Mouse (Mus musculus): ENCODE measurements around the gene Stag3. TPM values are rescaled to one million over a fixed set of nuclear protein-coding genes. Genes with fewer than 3 reads are reported as not detected.

Gene Stag3
- total RNA-seq (2015) = 11.6 and 14.8 TPM in 2 replicates
- total RNA-seq (2017) = 12.5 and 26.0 TPM in 2 replicates

DNA sequence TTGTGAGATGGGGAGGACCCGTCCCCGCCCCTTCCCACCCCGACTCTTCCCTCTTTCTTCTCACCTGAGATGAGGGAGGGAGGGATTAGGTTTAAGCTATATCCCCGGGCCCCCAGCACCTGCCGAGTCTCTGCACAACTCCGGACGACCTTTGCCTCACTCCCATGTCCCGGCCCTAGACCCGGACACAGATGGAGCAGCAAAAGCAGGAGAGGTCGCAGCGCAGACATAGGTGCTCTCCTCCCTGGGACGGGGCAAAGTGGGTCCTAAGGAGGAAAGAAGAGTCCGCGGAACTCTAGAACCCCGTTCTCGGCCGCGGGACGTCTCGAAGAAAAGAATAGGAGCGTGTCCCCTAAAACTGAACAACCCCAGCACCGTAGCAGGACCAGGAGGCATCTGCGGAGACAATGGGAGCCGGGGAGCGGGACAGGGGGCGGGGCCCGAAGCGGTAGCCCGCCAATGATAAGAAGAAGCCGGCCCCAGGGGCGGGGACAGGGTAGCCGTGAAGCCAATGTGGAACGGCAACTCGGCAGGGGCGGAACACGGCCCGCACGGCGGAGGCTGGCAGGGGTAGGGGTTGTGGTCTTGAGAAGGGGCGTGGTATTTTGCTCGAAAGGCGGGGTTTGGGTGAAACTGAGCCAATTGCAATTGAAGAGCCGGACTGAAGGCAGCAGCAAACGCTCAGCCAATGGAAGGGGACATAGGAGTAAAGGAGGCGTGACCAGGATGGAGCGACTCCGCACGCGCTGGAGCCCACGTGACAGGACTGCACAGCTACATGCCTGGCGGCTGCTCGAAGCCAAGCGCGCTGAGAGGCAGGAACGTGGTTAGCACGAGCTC, at the start of gene Stag3, which contains the start of the genes Gm43720 and Gpc2:
Stag3 (plus strand) TSS at position 656 of the 840 bp plus-strand sequence.
Gm43720 (minus strand) TSS at position 374 of the 840 bp plus-strand sequence.
Gpc2 (minus strand) TSS at position 421 of the 840 bp plus-strand sequence.
- peak; percentile 95 for ATAC-seq (ENCODE audit: poor library complexity, severe bottlenecking)

DNA sequence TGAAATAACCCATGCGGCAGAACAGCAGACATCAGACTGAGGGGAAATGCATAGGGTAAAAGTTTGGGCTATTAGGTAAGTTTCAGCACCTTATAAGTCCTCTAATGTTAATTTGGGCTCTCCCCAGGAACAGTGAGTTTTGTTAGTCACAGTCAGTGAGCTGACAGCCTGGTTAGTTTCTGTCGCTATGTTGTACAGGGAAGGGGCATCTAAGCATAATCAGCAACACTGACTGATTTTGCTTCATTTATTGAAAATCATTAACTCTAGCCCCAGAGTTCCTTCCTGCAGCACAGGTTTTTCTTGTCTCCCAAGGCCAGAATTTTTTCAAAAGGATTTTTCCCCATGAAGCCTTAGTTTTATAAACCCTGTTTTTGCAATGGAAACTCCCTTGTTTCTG, 46.3 kb upstream of the Stag3 start:
- ATAC-seq (ENCODE audit: poor library complexity, severe bottlenecking) = no peak

DNA sequence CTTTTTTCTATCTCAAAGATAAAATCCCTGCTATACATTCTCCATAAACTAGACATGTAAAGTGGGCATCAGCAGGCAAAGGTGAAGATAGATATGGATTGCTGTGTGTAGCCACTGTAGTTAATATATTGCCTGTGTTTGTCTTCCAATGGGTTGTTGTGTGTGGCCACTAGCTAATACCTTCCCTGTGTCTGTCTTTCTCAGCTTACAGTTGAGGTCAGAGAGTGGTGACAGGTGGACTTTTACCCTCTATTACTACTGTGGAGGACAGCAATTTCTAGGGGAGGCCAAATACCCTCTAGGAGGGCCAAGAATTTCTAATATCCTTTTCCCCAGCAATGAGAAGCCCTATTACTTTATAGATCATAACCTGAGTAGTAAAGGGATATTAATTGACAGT, 45.8 kb upstream of the Stag3 start:
- ATAC-seq (ENCODE audit: poor library complexity, severe bottlenecking) = no peak

DNA sequence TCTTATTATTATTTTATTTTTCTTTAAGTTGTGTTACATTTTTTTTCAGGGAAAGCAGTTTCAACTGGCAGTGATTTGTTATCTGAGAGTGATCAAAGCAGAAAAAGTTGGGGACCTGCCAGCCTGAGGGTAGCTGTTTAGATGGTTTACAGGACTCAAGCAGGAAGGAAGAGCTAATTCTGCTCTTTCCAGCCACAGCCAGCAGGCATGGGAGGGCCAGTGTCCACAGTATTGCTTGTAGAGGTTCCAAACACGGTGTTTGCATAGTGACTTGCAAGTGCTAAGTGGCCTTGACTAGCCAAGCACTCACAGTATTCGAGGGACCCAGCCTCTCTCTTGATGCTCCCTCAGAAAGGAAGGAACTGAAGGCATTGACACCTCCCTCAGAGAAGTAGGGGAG, 38.5 kb upstream of the Stag3 start:
- no peak for ATAC-seq (ENCODE audit: poor library complexity, severe bottlenecking)

DNA sequence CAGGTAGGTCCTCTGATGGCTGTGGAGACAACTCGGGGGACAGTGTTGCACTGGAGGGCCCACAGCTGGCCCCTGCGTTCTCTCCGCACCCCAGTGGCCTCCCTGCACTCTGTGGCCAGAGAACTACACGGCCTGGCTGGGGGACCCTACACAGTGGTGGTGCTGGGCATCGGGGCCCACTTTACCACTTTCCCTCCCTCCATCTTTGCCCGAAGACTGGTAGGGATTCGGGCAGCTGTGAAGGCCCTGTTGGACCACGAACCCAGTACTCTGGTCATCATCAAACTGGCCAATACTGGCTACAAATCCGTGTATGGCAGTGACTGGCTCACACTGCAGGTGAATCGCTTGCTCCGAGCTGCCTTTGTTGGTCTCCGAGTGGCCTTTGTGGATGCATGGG, 28.9 kb upstream of the Stag3 start:
- no peak for ATAC-seq (ENCODE audit: poor library complexity, severe bottlenecking)

DNA sequence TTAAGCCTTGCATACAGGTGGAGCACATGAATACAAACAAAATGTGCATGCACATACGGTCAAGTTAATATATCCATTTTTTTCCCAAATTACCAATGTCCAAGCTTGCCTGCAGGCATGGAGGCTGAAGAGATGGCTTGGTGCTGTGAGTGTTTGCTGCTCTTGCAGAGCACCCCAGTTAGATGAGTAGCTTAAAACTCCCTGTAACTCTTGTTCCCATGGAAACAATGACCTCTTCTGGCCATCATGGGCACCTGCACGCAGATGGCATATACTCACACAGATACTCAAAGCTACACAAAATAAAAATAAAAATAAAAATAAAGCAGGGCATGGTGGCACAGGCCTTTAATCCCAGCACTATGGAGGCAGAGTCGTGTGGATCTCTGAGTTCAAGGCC, 27.0 kb upstream of the Stag3 start:
- ATAC-seq (ENCODE audit: poor library complexity, severe bottlenecking) = no peak

DNA sequence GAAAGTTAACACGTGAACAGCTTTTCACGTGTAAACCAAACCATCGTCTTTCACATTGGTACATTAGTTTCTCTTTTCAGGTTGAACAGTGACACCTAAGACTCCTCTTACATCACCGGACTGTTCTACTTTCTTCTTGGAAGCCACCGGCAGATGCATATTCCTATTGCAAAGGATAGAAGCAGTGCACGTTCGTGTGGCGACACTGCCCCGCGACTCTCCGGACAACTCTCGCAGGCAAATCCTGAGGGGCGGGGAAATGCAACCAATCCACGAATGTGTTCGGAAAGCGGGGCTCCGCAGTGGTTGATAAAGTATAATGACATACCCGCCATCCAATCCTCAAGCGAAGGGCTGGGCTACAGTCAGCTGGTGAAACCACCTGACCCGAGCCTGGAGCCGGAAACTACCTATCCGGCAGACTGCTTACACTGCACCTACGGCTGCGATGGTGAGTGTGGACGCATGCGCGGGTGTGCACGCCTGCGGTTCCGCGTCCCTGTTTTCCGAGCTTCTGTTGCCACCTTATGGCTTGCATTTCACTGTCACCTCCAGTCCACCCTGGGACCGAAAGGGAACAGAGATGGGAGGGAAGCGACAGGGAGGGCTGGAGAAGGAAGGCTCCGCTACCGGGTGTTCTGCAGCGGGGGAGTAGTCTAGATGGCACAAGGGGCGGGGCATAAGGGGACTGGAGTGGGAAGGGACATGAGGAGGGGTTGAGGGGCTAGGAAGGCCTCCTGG, 24.5 kb upstream of the Stag3 start, which contains the start of gene Lamtor4:
Lamtor4 (plus strand) TSS at position 130 of the 741 bp plus-strand sequence.
- peak; percentile 82 for ATAC-seq (ENCODE audit: poor library complexity, severe bottlenecking)

DNA sequence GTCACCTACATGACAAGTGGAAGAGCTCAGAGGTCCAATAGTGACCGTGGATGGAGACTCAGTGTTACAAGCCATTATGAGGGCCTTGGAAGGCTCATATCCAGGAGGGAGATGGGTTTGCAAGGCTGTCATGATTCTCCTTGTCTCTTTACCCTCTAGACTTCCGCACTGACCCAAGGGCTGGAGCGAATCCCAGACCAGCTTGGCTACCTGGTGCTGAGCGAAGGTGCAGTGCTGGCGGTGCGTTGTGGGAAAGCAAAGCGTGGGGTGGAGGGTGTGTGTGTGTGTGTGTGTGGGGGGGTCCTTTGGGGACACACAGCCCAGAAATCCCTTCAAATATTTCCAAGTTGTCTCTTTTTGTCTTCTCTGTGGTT, 24.0 kb upstream of the Stag3 start:
- no peak for ATAC-seq (ENCODE audit: poor library complexity, severe bottlenecking)

DNA sequence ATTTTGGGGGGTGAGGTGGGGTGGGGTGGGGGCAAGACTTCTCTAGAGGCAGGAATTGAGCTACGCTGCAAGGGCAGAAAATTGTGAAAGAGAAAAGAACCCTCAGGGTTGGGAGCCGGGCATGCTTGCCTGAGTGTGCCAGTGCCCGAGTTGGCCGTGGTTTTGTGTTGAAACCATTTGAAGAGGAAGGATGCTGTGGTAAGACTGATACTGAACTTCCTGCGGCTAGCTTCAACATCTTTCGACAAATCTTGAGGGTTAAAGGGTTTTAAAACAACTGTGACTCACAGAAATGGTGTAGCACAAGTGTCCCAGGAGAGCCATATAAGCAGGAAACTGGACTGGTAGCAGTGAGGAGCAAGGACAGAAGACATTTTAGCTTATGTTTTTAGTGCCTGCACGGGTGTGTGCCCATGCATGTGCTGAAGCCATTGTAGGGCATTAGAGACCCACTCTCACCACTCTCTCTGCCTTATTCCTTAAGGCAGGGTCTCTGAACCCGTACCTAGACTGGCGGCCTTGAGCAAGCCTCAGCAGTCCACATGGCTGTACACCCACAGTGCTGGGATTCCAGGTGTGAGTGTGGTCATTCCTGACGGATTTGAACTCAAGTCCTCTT, 23.0 kb upstream of the Stag3 start:
- peak; percentile 55 for ATAC-seq (ENCODE audit: poor library complexity, severe bottlenecking)

DNA sequence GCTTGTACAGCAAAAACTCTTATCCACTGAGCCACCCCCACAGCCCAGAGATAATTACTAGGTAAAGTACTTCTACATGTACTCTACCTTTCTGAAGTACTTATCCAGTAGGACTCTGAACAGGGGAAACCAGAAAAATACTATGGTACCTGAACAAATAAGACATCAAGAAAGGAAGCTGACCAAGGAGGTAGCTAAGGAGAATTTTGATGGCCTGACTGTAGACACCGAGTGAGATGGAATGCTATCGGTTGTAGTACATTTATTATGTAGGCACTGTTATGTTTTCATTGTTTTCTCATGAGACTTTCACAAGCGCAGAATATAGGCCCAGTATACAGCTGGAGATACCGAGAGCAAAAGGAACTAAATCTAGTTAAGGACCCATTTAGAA, 22.5 kb upstream of the Stag3 start:
- ATAC-seq (ENCODE audit: poor library complexity, severe bottlenecking) = no peak

DNA sequence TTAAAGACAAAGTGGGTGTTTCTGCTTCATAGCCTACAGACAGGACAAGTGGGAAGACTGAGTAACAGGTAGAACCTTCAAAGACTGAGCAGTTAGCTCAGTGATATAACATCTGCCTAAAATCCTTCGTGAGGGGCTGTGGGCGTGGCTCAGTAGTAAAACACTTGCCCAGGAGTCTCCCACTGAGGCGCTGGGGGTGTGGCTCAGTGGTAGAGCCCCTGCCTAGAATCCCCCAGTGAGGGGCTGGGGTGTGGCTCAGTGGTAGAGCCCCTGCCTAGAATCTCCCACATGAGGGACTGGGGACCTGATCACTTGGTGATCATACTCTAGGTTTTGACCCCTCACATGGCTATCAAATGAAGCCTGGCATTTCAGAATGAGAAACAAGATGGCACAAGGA, 22.0 kb upstream of the Stag3 start:
- no peak for ATAC-seq (ENCODE audit: poor library complexity, severe bottlenecking)

DNA sequence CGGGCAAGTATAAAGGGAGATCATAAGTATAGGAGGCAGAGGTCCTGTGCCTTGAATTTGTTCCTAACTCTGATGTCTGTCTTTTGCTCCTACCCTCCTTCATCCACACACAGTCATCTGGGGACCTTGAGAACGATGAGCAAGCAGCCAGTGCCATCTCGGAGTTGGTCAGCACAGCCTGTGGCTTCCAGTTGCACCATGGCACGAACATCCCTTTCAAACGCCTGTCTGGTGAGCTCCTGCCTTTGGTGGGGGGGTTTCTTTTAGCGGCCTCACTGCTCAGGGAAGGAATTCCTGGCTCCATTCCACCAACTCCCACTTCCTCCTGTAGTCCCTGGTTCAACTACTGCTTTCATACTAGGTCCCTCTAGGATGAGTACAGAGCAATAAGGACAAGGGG, 21.5 kb upstream of the Stag3 start:
- no peak for ATAC-seq (ENCODE audit: poor library complexity, severe bottlenecking)

DNA sequence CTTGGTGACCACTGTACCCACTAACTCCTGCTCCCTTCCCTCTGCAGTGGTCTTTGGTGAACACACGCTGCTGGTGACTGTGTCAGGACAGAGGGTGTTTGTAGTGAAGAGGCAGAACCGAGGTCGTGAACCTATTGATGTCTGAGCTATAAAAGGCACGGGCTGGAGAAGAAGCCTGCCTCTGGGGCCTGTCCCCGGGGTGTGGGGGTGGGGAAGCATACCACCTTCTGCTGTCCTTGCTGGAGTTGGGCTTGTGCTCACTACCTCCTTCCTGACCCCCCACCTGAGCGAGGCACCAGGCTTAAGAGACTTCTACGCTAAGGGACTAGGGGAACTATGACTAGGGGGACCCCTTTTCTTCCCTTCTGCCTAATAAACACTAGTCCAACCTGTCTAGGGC, 21.0 kb upstream of the Stag3 start:
- no peak for ATAC-seq (ENCODE audit: poor library complexity, severe bottlenecking)

DNA sequence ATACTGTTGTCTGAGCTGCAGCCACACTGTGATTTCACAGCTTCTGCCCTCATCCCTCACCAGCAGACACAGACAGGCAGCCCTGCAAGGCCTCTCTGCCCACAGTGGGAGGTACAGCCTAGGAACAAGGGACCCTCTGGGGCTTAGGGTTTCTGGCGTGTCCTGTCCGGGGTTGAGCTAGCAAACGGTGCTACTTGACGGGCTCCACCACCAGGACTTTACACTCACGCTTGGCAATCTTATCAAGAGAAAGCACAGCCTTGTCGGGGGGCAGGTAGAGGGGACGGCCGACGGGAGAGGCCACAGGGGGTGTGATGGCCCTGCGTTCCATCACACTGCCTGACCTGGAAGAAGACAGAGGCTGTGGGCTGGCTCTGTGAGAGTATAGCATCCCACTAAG, 20.0 kb upstream of the Stag3 start:
- ATAC-seq (ENCODE audit: poor library complexity, severe bottlenecking) = no peak

DNA sequence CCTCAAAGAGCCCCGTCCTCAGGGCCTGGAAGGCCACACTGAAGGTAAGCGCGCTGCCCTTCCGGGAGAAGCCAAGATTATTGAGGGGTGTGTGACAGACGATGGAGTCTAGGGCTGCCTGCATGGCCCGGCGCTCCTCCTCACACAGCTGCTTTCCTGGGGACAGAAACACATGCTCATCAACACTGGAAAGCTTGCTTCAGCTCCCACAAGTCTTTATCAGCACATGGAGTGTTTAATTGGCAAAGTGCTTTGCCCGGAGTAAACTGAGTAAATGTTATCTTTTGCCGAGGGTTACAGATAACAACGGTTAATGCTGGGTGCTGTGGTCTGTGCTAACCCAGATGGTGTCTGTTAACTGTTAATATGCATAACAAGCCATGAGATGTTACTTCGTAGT, 19.2 kb upstream of the Stag3 start:
- ATAC-seq (ENCODE audit: poor library complexity, severe bottlenecking) = no peak

DNA sequence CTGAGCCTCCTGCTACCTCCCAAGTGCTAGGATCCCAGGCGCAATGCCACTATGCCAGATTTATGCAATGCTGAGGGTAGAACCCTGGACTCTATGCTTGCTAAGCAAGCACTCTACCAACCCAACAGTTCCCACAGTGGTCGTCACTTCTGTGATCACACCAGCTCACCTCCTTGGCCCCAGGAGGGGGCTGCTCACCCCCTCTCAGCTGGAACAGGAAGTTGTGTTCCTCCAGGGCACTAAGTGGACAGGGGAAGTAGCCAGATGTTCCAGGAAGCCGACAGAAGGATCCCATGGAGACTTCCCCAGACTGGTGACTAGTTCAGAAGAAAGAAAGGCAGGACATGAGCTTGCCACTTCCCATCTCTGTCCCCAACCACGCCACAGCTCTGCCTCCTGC, 18.0 kb upstream of the Stag3 start:
- peak; percentile 32 for ATAC-seq (ENCODE audit: poor library complexity, severe bottlenecking)

DNA sequence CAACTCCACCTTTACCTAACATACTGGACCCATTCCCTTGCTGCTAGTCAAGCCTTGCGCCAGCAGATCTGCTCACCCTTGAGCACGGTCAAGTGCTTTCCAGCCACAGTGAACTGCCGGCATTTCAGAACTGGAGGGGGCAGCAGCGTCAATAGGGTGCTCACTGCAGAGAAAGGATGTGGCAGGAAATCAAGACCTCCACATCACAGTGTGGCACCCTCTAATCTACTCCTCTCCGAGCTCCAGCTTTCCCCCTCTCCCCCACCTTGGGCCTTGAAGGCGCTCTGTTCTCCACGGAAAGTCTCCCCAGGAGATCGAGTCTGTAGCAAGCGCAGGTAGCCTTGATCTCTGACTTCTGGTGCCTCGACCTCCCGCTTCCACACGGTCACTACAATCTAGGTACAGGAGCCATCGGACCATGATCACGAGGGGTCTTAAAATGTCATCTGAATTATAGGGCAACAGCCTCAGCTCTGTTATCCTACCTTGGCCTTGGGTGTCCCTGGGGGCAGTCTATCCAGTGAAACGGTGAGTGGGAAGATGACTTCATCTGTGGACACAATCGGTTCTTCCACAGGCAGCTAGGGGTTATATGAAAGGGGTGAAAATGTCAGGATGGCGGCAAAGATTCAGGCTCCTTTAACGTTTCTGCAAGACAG, 17.3 kb upstream of the Stag3 start:
- no peak for ATAC-seq (ENCODE audit: poor library complexity, severe bottlenecking)

DNA sequence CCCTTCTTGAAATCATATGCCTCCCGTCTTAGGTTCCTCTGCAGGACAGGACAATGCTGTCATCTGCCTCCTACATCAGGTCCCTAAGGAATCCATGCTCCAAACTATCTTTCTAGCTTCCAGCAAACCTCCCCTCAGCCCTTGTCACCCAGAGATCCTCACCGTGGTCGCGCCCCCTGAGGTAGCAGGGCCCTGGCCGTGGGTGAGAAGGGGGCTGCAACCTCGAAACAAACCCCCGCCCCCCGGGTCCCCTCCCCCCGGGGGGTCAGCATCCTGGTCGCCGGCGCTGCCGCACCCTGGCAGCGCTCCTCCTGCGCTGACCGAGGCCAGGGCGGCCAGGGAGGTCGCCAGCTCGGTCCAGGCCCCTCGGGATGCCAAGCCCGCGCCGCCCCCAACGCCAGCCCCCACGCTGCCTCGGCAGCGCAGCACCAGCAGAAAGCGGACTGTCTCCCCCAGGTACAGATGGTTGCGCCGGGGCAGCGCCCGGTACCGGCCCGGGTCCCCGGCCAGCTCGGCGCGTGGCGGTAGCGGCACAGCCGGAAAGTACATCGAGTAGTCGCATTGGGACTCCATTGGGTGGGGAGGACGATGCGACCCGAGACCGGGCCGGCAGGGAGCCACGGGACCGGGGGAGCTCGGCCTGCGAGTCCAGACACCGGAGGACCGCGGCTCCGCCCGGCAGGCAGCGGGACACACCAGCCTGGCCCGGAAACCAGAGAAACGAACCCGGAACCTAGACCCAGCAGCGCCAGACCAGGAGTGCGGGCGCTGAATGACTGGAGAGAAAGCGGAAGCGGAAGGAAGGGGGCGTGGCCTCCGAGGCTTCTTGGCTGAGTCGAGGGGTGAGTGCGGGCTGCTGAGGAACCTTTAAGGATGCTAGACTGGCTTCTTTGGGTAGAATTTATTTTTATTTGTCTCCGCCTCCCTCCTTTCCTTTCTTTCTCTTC, 16.5 kb upstream of the Stag3 start, which contains the start of gene BC037034:
BC037034 (minus strand) TSS at position 774 of the 947 bp plus-strand sequence.
- ATAC-seq (ENCODE audit: poor library complexity, severe bottlenecking) = peak; percentile 85

DNA sequence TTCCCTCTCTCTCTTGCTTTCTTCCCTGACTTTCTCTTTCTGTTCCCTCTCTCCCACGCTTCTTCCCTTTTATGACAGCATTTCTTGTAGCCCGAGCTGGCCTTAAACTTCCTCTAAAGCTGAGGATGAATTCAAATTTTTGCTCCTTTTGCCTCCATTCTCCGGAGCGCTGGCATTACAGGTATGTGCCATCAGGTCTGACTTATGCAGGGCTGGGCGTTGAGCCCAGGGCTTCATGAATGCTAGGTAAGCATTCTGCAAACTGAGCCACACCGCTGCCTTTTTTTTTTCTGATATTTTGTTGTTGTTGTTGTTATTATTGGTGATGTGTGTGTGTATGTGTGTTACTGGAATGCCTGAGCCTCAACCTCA, 15.8 kb upstream of the Stag3 start:
- peak; percentile 40 for ATAC-seq (ENCODE audit: poor library complexity, severe bottlenecking)

DNA sequence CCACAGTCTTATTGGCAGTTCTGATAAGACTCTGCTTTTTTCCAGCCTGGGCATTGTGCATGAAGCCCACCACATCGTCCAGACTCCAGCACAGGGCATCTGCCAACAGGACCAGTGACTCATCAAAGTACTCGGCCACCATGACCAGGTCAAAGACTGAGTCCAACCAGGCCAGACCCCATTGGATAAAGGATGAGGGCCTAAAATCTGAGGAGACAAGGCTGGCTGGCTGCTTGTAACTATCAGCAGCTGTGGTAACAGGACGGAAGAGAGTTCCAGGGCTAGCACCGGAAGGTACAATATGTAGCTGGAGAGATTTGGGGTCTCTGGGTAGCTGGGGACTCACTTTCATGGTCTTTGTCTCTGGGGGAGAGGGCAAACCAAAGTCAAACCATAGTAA, 14.3 kb upstream of the Stag3 start:
- no peak for ATAC-seq (ENCODE audit: poor library complexity, severe bottlenecking)

Data from megakaryocyte, adult 5-6 weeks (primary cell).